Mouse (Mus musculus) embryo, embryonic 11.5 days (tissue): ENCODE results near the gene Il15ra.

ENCODE experiments used
- DNase-seq: peaks from one replicate; pipeline ENCODE4 v3.0.0-alpha.2; 2012; ENCODE audit warnings: low read depth, low spot score

The Il15ra gene

DNA sequence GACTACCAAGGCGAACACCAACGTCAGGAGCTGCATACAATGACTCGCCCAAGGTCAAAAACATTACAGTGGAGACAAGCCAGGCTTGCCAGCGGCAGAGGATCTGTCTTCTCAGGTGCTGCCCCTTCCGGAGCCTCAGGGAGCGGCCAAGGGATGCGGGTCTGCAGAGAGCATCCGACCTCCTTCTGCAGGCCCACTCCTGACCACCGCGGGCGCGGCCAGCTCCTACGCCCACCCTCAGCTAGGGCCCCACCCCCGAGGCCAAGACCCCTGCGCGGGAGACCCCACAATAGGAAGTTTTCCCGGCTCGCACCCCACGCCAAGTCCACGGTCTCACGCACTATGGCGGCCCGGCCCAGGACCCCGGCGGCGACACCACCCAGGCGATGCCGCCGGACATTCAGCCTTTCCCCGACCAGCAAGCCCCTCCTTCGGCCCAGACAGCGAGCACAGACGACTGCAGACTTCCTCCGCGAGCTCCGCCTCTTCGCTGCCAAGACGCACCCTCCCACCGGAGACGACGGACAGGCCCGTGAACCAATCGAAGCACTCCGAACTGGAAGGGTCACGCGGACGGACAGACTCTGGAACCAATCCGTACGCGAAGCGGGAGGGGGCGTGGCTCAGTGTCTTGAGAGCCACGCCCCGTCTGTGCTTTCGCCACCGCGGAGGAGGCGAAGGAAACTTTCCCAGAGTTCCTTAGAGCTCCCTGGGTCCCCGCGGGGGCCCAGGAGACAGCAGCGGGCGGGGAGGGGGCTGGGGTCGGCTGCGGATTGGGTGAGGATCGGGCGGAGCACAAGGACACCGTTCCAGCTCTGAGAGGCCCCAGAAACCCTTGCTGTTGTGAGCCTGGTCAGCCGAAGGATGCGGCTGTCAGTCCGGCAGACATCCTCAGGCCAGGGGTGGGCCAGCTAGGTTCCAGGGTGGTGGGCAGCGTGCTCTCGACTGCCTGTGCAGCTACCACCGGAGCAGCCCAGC is 72.3 kb downstream of the Il15ra start, which contains the start of the genes Fbh1 and Ankrd16:
Gene Fbh1 (minus strand): TSS at position 492 of the 978 bp plus-strand sequence.
Gene Ankrd16 (plus strand): TSS at position 786 of the 978 bp plus-strand sequence.
- DNase-seq = peak; percentile 100

DNA sequence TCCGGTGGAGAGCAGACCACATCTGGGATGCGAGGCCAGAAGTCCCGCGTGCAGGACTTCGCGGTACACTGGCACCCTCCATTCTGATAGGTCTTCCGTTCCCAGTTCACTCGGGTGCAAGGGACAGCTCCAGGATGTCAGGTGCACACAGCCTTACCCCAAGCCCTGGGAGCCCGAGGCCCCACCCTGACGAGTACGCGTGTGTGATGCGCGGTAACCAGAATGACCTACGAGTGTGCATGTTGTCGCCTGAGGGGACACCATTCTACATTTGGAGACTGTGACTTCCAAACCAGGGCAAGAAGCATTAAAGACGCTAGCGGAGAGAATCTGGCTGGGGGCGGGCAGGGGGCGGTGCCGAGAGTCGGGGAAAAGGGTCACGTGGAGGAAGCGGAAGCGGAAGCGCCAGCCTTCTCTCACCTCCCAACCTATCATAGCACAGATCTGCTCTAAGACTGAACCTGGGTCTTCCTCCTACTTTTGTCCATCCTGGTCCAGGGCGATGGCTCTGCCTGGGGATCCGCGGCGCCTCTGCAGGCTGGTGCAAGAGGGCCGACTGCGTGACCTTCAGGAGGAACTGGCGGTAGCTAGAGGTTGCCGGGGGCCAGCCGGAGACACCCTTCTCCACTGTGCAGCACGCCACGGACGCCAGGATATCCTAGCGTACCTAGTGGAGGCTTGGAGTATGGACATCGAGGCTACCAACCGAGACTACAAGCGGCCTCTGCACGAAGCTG is 73.2 kb downstream of the Il15ra start:
- DNase-seq = peak; percentile 75
